Mouse (Mus musculus): ENCODE measurements around the gene Bad.
A peak's percentile ranks its signal among the peaks of the same experiment; 100 is the strongest.

GRCm38 (mm10) chr19:6921647-6922567, 19.8 kb upstream of the Bad start, which contains the start of gene Esrra:
- TF ChIP-seq CTCF (IDR thresholded peaks at IDR 0.05; ENCODE audit: borderline replicate concordance, extremely low read depth, insufficient read depth, insufficient read length) (no peak), POLR2A (IDR thresholded peaks at IDR 0.05; ENCODE audit: borderline replicate concordance, extremely low read depth, insufficient read depth, insufficient read length, poor library complexity, severe bottlenecking) (peak; percentile 86)

All from brain, embryonic 14.5 days (tissue).